Mouse (Mus musculus) spleen, adult 2 months (tissue): ENCODE measurements around the gene Vamp8.

Experiments
- CTCF ChIP-seq: fragments of 200-500 bp; IDR thresholded peaks from 2 replicates; pipeline ENCODE4 v1.5.1; 2011; ENCODE audit warnings: mild to moderate bottlenecking, inconsistent platforms; ENCODE audit not compliant: insufficient read depth, insufficient read length, insufficient replicate concordance; ENCODE audit errors: extremely low read depth
- POLR2A ChIP-seq: fragments of 200-500 bp; IDR thresholded peaks from 2 replicates; pipeline ENCODE4 v1.6.1; 2011; ENCODE audit warnings: low read depth, low read length, inconsistent platforms

DNA sequence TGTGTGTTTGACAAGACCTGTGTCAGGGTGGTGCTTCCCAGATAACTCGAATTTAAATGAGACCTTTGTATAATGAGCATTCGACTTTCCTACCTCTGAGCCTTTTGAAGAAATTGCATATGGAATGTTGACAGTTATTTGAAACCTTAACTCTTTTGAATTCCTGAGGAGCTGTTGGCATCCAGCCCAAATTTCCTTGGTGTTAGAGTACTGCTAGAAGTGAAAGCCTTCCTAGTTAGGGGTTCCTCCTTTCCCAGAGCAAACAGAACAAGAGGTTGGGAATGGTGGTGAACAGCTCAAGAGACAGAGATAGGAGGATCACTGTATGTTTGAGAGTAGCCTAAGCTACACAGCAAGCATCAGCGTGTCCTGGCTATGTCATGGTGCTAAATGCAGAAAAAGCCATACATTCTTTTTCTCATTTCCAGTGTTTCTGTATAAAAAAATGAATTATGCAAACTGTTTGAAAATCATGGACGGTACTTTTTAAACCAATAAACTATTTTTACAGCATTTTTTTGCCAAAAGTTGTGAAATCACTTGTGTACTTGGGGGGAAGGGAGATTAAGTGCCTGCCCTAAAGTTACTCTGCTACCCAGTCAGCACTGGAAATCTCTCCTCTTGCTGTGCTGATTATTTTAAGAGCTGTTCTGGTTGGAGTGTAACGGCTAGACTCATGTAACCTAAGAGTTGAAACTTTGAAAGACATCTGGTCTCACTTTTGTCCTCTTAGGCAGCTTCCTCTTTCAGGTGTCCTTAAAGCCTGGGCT lies 37.7 kb downstream of the Vamp8 start:
- TF ChIP-seq CTCF (no peak), POLR2A (no peak)
